Mouse (Mus musculus) kidney, embryonic 15.5 days (tissue): ENCODE data around the gene Tbx2. TPM values are rescaled to one million over a fixed set of nuclear protein-coding genes. Genes with fewer than 3 reads are reported as not detected.
A peak's percentile ranks its signal among the peaks of the same experiment; 100 is the strongest.

ENCODE experiments used
- ATAC-seq: fragments of 200-750 bp; cut with Nextera tagmentation; replicated peaks from 2 replicates; pipeline ENCODE4 v1.8.0; 2017; ENCODE audit warnings: moderate TSS enrichment; ENCODE audit not compliant: low FRiP score
- H3K27ac ChIP-seq: fragments of 300-500 bp; sonication (generic); 2 replicates; pipeline ENCODE4 v1.5.1; 2015; ENCODE audit warnings: mild to moderate bottlenecking, inconsistent platforms
- H3K27me3 ChIP-seq: fragments of 300-500 bp; sonication (generic); 2 replicates; pipeline ENCODE4 v1.6.1; 2015; ENCODE audit warnings: inconsistent platforms
- H3K36me3 ChIP-seq: fragments of 300-500 bp; sonication (generic); 2 replicates; pipeline ENCODE4 v1.6.1; 2015; ENCODE audit warnings: inconsistent platforms
- H3K4me1 ChIP-seq: fragments of 300-500 bp; sonication (generic); 2 replicates; pipeline ENCODE4 v1.6.1; 2015; ENCODE audit warnings: inconsistent platforms
- H3K4me2 ChIP-seq: fragments of 300-500 bp; sonication (generic); 2 replicates; pipeline ENCODE4 v1.6.1; 2015; ENCODE audit warnings: moderate library complexity, mild to moderate bottlenecking, inconsistent platforms
- H3K4me3 ChIP-seq: fragments of 300-500 bp; sonication (generic); replicated peaks from 2 replicates; pipeline ENCODE4 v1.5.1; 2015; ENCODE audit warnings: mild to moderate bottlenecking, inconsistent platforms
- H3K9ac ChIP-seq: fragments of 300-500 bp; sonication (generic); 2 replicates; pipeline ENCODE4 v1.6.1; 2015; ENCODE audit warnings: mild to moderate bottlenecking, inconsistent platforms
- H3K9me3 ChIP-seq: fragments of 300-500 bp; sonication (generic); replicated peaks from 2 replicates; pipeline ENCODE4 v1.6.1; 2016; ENCODE audit warnings: inconsistent platforms
- WGBS: fragments of 180-500 bp; shearing (Covaris S2); methylation state at CpG from one replicate; pipeline ENCODE4 v1.1.7; 2015; ENCODE audit warnings: mixed read lengths; 5-methylcytosine and 5-hydroxymethylcytosine counted together
- polyA plus RNA-seq: library from polyadenylated mRNA; unstranded; fragments of >200 nt; fragmentation: Nextera tagmentation; extraction: Ambion mirVana; gene quantifications from 2 replicates; pipeline ENCODE4 v1.2.1, GENCODE M21; 2015

Gene Tbx2
- polyA plus RNA-seq, 1 experiment from 2014 or later: 11.4 TPM

- peak overlapping the region; percentile 92 for H3K27ac ChIP-seq
- H3K9me3 ChIP-seq: no peaks in the 10 kb centered on the region
- peak overlapping the region; percentile 54 for H3K4me3 ChIP-seq
- H3K4me2 ChIP-seq: peak overlapping the region; percentile 92
- H3K36me3 ChIP-seq: peaks cover 4% of the 10 kb centered on the region; the same call in 1 of the 2 replicates
- peak overlapping the region; percentile 57 for H3K9ac ChIP-seq
- H3K4me1 ChIP-seq: peaks cover 77% of the 10 kb centered on the region
- ATAC-seq: peak; percentile 37
- peaks cover 59% of the 10 kb centered on the region for H3K27me3 ChIP-seq
- 1% methylated on average over 18 of the region's 18 CpGs for WGBS
Measured at GRCm38 (mm10) chr11:85843347-85843692, 11.0 kb downstream of the Tbx2 start.

DNA sequence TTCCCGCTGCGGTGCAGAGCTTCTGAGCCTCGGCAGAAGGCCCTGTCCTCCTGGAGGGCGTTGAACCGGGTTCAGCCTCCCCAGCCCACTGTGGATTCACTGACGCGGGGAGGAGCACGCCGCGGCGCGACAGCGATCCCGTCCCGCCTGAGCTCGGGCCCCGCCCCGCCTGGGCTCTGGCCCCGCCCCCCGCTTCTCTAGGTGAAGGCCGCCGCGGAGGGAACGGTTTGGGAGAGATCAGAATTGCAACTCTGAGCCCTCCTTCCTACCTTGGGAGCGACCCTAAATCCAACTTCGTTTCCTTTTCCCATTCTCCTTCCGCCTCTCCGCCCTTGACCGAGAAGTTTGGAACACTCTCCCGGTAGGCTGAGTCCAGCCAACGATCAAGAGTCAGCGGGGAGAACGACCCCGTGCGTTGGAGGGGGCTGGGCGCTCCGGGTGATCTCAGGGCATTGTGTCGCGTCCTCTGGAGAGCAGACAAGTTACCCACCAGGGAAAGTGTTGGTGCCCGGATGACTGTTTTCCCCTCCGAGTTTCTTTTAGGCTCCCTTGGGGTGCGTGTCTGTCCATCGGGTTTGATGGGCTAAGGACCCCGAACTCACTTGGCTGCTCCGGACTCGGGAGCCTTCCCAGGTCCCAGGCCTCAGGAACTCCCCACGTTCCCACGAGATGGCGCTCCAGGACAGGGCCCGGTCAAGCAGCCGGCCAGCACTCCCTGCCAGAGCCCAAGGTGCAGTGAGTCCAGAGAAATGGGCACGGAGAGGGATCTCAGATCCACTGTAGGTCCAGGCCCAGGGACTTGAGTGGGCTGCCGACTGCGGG lies 12.0 kb downstream of the Tbx2 start:
- Histone ChIP-seq H3K9ac (peak overlapping the region; percentile 57), H3K4me2 (peak overlapping the region; percentile 92), H3K27ac (peak overlapping the region; percentile 92), H3K27me3 (peaks cover 49% of the 10 kb centered on the region), H3K36me3 (peaks cover 4% of the 10 kb centered on the region; the same call in 1 of the 2 replicates), H3K4me3 (peak overlapping the region; percentile 54), H3K4me1 (peaks cover 75% of the 10 kb centered on the region), H3K9me3 (no peaks in the 10 kb centered on the region)
- WGBS: under 1% methylated on average over 54 of the region's 54 CpGs
- ATAC-seq: peak; percentile 57

DNA sequence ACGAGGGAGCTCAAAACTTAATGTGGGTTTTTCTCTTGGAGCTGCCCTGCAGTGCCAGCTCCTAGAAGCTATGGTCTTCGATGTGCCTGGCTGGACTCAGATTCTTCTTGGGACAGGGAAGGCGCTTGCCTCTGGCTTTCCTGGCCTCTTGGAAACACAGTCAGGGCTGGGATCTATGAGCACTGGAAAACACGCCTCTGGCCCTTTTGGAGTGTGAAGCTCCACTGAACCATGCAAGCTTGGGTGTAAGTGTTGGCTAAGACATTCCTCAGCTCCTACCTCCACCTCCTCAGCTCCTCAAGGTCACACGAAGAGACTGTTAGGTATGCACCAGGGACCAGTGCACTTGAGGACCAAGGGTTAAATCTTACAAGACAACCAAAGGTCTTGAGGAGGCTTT lies 12.6 kb downstream of the Tbx2 start:
- Histone ChIP-seq H3K9ac (peak overlapping the region; percentile 57), H3K9me3 (no peaks in the 10 kb centered on the region), H3K4me1 (peaks cover 68% of the 10 kb centered on the region), H3K4me2 (peak overlapping the region; percentile 92), H3K27me3 (peaks cover 45% of the 10 kb centered on the region), H3K27ac (peak overlapping the region; percentile 92), H3K4me3 (peak overlapping the region; percentile 54), H3K36me3 (peaks cover 4% of the 10 kb centered on the region; the same call in 1 of the 2 replicates)
- ATAC-seq: 0 out of 2 replicates have a peak, but pooled peaks have one; percentile 1
- WGBS: 38% methylated on average over 5 of the region's 5 CpGs

GRCm38 (mm10) chr11:85845921-85846320 lies 13.6 kb downstream of the Tbx2 start:
- 33% methylated on average over 5 of the region's 5 CpGs for WGBS
- Histone ChIP-seq H3K27me3 (peaks cover 42% of the 10 kb centered on the region), H3K4me2 (0 out of 2 replicates have a peak overlapping the region, but pooled peaks have one; percentile 92), H3K36me3 (no peaks in the 10 kb centered on the region), H3K4me1 (peaks cover 59% of the 10 kb centered on the region), H3K9ac (no peak overlapping the region), H3K4me3 (no peak overlapping the region), H3K9me3 (no peaks in the 10 kb centered on the region), H3K27ac (peak overlapping the region; percentile 92)
- ATAC-seq: no peak

DNA sequence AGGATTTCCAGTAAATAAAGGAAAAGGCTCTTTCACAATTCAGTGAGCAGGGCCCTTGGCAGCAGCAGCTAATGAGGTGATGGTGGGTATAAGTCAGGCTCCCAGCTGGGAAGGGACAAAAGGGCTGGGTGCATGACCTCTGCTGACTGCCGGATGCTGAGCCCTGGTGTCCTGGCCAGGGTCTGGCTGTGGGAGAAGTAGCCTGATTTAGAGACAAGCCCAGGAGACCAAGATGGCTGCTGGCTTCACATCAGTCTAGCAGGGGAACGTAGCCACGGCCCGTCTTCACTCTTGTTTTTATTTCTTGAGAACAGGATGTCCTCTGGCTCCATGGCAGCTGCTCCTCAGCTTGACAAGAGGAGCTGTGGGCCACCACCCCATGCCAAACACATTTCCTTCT lies 14.2 kb downstream of the Tbx2 start:
- Histone ChIP-seq H3K27me3 (peaks cover 37% of the 10 kb centered on the region), H3K4me3 (no peak overlapping the region), H3K9me3 (no peaks in the 10 kb centered on the region), H3K36me3 (no peaks in the 10 kb centered on the region), H3K9ac (no peak overlapping the region), H3K27ac (peak overlapping the region; percentile 92), H3K4me2 (no peak overlapping the region), H3K4me1 (peaks cover 55% of the 10 kb centered on the region)
- WGBS: 48% methylated on average over 4 of the region's 4 CpGs
- no peak for ATAC-seq

GRCm38 (mm10) chr11:85849037-85849436 lies 16.7 kb downstream of the Tbx2 start:
- Histone ChIP-seq H3K27me3 (peaks cover 21% of the 10 kb centered on the region), H3K4me1 (peaks cover 29% of the 10 kb centered on the region), H3K4me2 (peak overlapping the region; percentile 60), H3K27ac (0 out of 2 replicates have a peak overlapping the region, but pooled peaks have one; percentile 32), H3K9ac (peak overlapping the region; percentile 29; the same call in 1 of the 2 replicates), H3K36me3 (no peaks in the 10 kb centered on the region), H3K4me3 (peak overlapping the region; percentile 35), H3K9me3 (no peaks in the 10 kb centered on the region)
- WGBS: 3% methylated on average over 21 of the region's 21 CpGs
- peak; percentile 34 for ATAC-seq

DNA sequence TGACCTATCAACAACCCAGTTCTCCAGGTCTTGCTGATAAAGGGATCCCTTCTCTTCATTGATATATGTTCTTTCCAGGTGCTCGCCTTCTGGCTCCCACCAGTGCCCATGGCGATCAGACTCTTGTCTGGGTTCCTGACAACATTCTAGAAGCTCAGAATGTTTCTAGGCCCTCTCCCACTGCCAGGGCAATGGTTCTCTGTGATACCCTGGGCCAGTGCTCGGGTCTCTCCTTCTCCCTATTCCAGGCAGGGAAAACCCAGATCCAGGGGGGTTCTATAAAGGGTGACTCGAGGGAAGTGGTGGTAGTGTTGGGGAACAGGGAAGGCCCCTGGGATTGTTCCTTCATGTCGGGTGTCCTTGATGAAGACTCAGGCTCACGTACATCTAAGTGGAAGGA lies 17.9 kb downstream of the Tbx2 start, which contains the start of gene Gm11444:
Gm11444 (minus strand) TSS at position 101 of the 400 bp plus-strand sequence.
- Histone ChIP-seq H3K9me3 (no peaks in the 10 kb centered on the region), H3K4me3 (peak within 1 kb of the TSS; percentile 35; the same call in 1 of the 2 replicates), H3K27ac (no peak within 1 kb of the TSS), H3K9ac (no peak within 1 kb of the TSS), H3K27me3 (peaks cover 20% of the 10 kb centered on the region), H3K4me1 (peaks cover 20% of the 10 kb centered on the region), H3K36me3 (no peaks in the 10 kb centered on the region), H3K4me2 (peak within 1 kb of the TSS; percentile 60)
- 87% methylated on average over 6 of the region's 6 CpGs for WGBS
- no peak for ATAC-seq

DNA sequence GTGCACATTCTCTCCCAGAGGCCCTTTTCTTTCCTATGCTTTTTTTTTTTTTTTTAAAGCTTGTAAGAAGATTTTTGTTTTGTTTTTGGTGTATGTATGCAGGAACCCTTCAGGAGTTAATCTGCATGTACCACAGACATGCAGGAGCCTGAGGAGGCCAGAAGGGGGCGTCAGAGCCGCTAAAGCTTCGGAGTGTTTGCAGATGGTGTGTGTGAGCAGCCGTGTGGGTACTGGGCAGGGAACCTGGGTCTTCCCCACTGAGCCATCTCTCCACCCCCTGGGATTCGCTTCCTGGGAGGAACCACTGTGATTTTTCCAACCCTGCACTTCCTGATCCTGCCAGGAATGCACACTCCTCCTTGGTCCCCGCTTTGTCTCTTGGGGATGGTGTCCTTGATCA lies 18.4 kb downstream of the Tbx2 start:
- H3K4me3 ChIP-seq: no peak overlapping the region
- WGBS: 44% methylated on average over 6 of the region's 6 CpGs
- no peak overlapping the region for H3K27ac ChIP-seq
- no peaks in the 10 kb centered on the region for H3K9me3 ChIP-seq
- ATAC-seq: no peak
- peaks cover 14% of the 10 kb centered on the region for H3K4me1 ChIP-seq
- no peak overlapping the region for H3K9ac ChIP-seq
- H3K4me2 ChIP-seq: no peak overlapping the region
- peaks cover 15% of the 10 kb centered on the region for H3K27me3 ChIP-seq
- no peaks in the 10 kb centered on the region for H3K36me3 ChIP-seq

DNA sequence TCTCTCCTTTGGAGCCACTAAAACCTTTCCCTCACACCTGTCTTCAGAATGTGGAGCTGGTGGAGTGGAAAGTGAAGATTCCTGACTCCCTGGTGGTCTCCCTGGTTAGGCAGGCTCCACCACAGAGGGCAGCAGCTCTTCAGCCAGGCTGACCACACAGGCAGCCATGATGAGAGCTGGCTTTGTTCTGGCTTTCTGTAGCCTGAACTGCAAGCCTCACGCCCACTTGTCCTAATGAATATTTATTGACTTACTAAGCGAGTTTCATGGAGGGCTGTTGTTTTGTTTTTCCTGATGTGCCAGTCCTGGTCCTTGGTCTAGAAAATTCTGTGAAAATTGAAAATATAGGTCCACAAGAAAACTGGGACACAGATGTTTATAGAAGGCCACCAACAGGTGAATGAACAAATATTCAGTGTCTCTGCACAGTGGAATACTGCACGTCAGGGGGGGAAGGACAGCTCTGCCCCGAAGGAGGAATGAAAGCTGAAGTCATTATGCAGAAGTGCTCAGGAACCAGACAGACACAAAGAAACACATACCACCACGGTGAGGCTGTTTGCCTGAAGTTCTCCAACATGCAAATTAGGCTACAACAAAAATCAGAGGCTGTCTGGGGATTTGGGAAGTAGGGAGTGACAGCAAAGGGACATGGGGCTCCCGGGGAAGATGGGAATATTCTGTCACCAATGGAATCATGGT lies 25.8 kb downstream of the Tbx2 start:
- Histone ChIP-seq H3K4me3 (no peak overlapping the region), H3K9me3 (no peaks in the 10 kb centered on the region), H3K9ac (no peak overlapping the region), H3K4me2 (no peak overlapping the region), H3K36me3 (no peaks in the 10 kb centered on the region), H3K27me3 (no peaks in the 10 kb centered on the region), H3K27ac (no peak overlapping the region), H3K4me1 (no peaks in the 10 kb centered on the region)
- WGBS: 31% methylated on average over 6 of the region's 6 CpGs
- no peak for ATAC-seq

DNA sequence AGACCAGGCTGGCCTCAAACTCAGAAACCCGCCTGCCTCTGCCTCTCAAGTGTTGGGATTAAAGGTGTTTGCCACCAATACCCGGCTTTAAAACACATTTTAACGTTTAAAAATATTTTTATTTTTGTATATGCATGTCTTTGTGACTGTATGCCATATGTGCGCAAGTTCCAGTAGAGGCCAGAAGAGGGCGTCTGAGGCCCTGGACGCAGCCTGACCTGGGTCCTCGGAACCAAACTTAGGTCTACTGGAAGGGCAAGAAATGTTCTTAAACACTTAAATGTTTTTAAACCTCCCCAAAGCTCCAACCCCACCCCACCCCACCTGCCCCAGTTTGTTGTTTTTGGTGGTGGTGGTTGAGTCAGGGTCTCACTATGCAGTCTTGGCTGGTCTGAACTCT lies 32.0 kb downstream of the Tbx2 start:
- Histone ChIP-seq H3K4me2 (no peak overlapping the region), H3K9ac (no peak overlapping the region), H3K4me1 (no peaks in the 10 kb centered on the region), H3K27me3 (no peaks in the 10 kb centered on the region), H3K36me3 (no peaks in the 10 kb centered on the region), H3K27ac (no peak overlapping the region), H3K9me3 (no peaks in the 10 kb centered on the region), H3K4me3 (no peak overlapping the region)
- ATAC-seq: no peak
- 47% methylated on average over 7 of the region's 7 CpGs for WGBS

DNA sequence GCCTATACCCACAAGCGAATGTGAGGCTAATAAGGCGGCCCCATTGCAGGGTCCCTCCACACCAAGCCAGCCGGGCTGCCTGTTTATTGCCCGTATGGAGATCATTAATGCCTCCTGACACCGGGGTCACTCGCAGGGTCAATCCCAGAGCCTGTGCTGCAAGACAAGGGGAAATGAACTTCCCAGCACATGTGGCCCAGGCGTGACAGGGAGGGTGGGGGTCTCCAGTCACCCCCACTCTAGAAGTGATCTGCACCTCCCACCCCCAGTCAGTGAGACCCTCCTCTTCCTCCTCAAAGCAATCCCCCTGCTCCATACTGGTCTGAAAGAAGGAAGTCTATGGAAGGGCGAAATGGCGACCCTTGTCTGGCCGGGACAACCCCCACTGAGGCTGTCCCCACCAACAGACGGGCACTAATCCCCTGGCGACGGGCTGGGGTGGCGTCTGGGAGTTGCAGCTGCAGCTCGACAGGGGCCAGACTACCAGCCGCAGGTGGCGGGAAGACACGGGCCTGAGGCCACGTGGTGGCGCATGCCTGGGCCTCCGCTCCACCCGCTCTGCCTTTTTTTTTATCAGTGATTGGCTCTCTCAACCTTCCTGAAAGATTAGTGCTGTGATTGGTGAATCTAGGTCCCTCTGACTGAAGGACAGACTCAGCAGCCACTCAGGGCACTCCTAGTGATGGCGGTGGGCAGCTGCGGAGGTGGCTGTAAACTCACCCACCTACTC lies 43.9 kb downstream of the Tbx2 start:
- H3K9ac ChIP-seq: no peak overlapping the region
- H3K4me2 ChIP-seq: no peak overlapping the region
- H3K9me3 ChIP-seq: no peaks in the 10 kb centered on the region
- H3K27ac ChIP-seq: no peak overlapping the region
- 51% methylated on average over 24 of the region's 24 CpGs for WGBS
- no peak for ATAC-seq
- peaks cover 39% of the 10 kb centered on the region for H3K27me3 ChIP-seq
- H3K36me3 ChIP-seq: no peaks in the 10 kb centered on the region
- no peak overlapping the region for H3K4me3 ChIP-seq
- no peaks in the 10 kb centered on the region for H3K4me1 ChIP-seq
